Mouse (Mus musculus): Measurements from ENCODE around the gene Sntb2. TPM values are rescaled to one million over a fixed set of nuclear protein-coding genes. Genes with fewer than 3 reads are reported as not detected.

Gene Sntb2
- polyA plus RNA-seq (2016; fragmentation: Nextera tagmentation; extraction: Ambion mirVana) = 18.6 and 19.7 TPM in 2 replicates

DNA sequence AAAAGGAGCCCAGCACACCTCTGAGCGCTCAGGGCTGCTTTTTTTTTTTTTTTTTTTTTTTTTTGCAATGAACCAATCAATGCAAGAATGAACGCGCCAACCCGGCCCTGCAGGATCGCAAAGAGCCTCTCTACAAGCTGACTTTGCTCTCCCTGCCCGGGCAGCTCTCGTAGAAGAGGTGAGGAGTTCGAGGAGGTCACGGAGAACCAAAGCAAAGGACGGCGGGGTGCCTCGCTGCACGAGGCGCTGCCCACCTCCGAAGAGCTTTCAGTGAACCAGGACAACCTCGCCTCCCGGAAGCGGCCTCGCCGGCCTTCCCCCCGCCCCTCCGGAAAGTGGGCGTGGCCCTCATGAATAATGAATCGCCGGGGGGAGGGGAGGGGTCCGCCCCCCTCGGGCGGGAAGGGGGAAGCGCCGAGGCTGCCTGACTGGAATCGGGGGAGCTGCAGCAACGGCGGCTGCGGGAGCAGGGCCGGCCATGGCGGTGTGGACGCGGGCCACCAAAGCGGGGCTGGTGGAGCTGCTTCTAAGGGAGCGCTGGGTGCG lies at the start of gene Sntb2:
Gene Sntb2 (plus strand): TSS at position 427 of the 546 bp plus-strand sequence.
- Histone ChIP-seq H3K36me3 (no peaks in the 10 kb centered on the region), H3K9me3 (no peaks in the 10 kb centered on the region), H3K4me3 (replicated peaks) (peak within 1 kb of the TSS; percentile 93), H3K4me2 (peak within 1 kb of the TSS; percentile 75), H3K4me1 (replicated peaks) (peaks cover 42% of the 10 kb centered on the region), H3K9ac (replicated peaks) (peak within 1 kb of the TSS; percentile 96), H3K27me3 (no peaks in the 10 kb centered on the region), H3K27ac (peak within 1 kb of the TSS; percentile 95)
- under 1% methylated on average over 41 of the region's 41 CpGs for WGBS
- ATAC-seq (ENCODE audit: insufficient number of reproducible peaks, insufficient read depth, low FRiP score, low TSS enrichment, low read depth) = peak; percentile 77

GRCm38 (mm10) chr8:106887336-106888189 lies 48.0 kb upstream of the Sntb2 start:
- Histone ChIP-seq H3K36me3 (peaks cover 55% of the 10 kb centered on the region), H3K4me3 (replicated peaks) (no peak overlapping the region), H3K9me3 (no peaks in the 10 kb centered on the region), H3K27me3 (no peaks in the 10 kb centered on the region), H3K27ac (no peak overlapping the region), H3K4me1 (replicated peaks) (peaks cover 13% of the 10 kb centered on the region), H3K4me2 (no peak overlapping the region), H3K9ac (replicated peaks) (no peak overlapping the region)
- ATAC-seq (ENCODE audit: insufficient number of reproducible peaks, insufficient read depth, low FRiP score, low TSS enrichment, low read depth) = 0 out of 2 replicates have a peak, but pooled peaks have one; percentile 48
- 50% methylated on average over 5 of the region's 5 CpGs for WGBS

- H3K27me3 ChIP-seq = no peaks in the 10 kb centered on the region
- H3K4me3 ChIP-seq (replicated peaks) = no peak overlapping the region
- H3K4me1 ChIP-seq (replicated peaks) = peaks cover 13% of the 10 kb centered on the region
- no peaks in the 10 kb centered on the region for H3K9me3 ChIP-seq
- no peak overlapping the region for H3K9ac ChIP-seq (replicated peaks)
- ATAC-seq (ENCODE audit: insufficient number of reproducible peaks, insufficient read depth, low FRiP score, low TSS enrichment, low read depth) = no peak
- no peak overlapping the region for H3K27ac ChIP-seq
- H3K4me2 ChIP-seq = no peak overlapping the region
- H3K36me3 ChIP-seq = peaks cover 43% of the 10 kb centered on the region
- WGBS = 89% methylated on average over 3 of the region's 3 CpGs
These were observed 46.7 kb upstream of the Sntb2 start for GRCm38 (mm10) chr8:106888803-106889202.

DNA sequence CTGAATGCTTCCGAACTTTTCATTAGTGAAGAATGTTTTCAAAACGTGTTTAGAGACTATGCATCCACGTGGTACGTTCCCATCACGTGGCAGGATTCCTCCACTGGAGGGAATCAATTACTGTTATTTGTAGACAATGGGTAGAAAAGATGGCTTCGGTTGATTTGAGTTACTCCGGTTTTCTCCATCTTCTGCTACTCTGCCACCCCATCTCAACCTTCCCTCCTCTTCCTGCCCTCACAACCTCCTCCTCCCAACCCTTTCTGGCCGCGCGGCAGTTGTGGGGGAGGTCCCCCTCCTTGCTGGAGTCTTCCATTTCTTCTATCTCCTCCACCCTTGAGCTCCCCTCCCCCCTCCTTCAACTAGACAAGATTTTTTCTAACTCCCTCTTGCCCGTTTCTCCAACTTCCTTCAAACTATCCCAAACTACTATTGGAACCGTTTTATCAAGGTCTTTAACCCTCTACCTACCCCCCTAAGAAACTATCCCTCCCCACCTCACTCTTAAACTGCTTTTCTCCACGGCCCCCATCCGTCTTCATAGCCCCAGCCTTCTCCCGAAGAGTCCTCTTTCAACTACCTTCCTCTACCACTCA lies 43.2 kb upstream of the Sntb2 start:
- Histone ChIP-seq H3K9me3 (no peaks in the 10 kb centered on the region), H3K4me3 (replicated peaks) (peak overlapping the region; percentile 92), H3K27me3 (no peaks in the 10 kb centered on the region), H3K36me3 (peaks cover 36% of the 10 kb centered on the region), H3K4me2 (peak overlapping the region; percentile 80), H3K9ac (replicated peaks) (peak overlapping the region; percentile 98), H3K27ac (peak overlapping the region; percentile 96), H3K4me1 (replicated peaks) (peaks cover 24% of the 10 kb centered on the region)
- under 1% methylated on average over 15 of the region's 15 CpGs for WGBS
- no peak for ATAC-seq (ENCODE audit: insufficient number of reproducible peaks, insufficient read depth, low FRiP score, low TSS enrichment, low read depth)

DNA sequence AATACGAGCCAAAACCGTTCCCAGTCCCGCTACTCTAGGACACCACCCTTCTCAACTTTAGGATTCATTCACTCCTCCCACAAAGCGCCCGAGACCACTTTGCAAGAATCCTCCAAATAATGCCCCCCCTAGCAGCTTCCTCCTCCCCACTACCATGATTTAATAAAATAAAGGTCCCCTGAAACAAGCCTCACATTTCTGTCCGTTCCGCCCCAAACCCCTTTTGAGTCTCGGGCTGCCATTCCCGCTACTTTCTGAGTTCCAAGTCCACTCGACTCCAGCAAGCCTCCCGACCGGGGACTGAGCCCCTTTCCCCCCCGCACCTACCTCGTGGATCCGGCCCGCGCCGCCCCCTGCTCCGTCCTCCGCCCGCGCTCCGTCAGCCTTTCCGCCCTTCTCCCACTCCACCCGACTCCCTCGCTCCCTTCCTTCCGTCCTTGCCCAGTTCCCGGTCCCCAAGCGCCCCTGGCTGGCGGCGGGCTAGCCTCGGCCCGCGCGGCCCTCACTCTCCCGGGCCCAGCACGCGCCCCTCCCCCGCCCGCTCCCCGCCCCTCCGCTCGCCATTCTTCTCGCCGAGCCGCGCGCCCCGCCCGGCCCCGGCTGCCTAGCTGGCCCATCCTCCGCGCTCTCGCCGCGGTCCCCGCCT lies 42.6 kb upstream of the Sntb2 start:
- 1% methylated on average over 57 of the region's 57 CpGs for WGBS
- peak overlapping the region; percentile 80 for H3K4me2 ChIP-seq
- peak; percentile 76 for ATAC-seq (ENCODE audit: insufficient number of reproducible peaks, insufficient read depth, low FRiP score, low TSS enrichment, low read depth)
- H3K4me1 ChIP-seq (replicated peaks) = peaks cover 24% of the 10 kb centered on the region
- H3K9me3 ChIP-seq = no peaks in the 10 kb centered on the region
- H3K9ac ChIP-seq (replicated peaks) = peak overlapping the region; percentile 98
- H3K36me3 ChIP-seq = peaks cover 42% of the 10 kb centered on the region
- H3K27ac ChIP-seq = peak overlapping the region; percentile 96
- H3K4me3 ChIP-seq (replicated peaks) = peak overlapping the region; percentile 92
- H3K27me3 ChIP-seq = no peaks in the 10 kb centered on the region

GRCm38 (mm10) chr8:106893481-106894156 lies 41.9 kb upstream of the Sntb2 start, which contains the start of gene Utp4:
Gene Utp4, plus strand, starts transcription at chr8:106893636.
- Histone ChIP-seq H3K36me3 (peaks cover 49% of the 10 kb centered on the region), H3K4me3 (replicated peaks) (peak within 1 kb of the TSS; percentile 92), H3K27ac (peak within 1 kb of the TSS; percentile 96), H3K27me3 (no peaks in the 10 kb centered on the region), H3K4me2 (peak within 1 kb of the TSS; percentile 80), H3K9ac (replicated peaks) (peak within 1 kb of the TSS; percentile 98), H3K9me3 (no peaks in the 10 kb centered on the region), H3K4me1 (replicated peaks) (peaks cover 24% of the 10 kb centered on the region)
- under 1% methylated on average over 63 of the region's 63 CpGs for WGBS
- peak; percentile 89 for ATAC-seq (ENCODE audit: insufficient number of reproducible peaks, insufficient read depth, low FRiP score, low TSS enrichment, low read depth)

- Histone ChIP-seq H3K27me3 (no peaks in the 10 kb centered on the region), H3K4me2 (no peak overlapping the region), H3K4me1 (replicated peaks) (peaks cover 5% of the 10 kb centered on the region), H3K27ac (no peak overlapping the region), H3K36me3 (peaks cover 95% of the 10 kb centered on the region), H3K4me3 (replicated peaks) (no peak overlapping the region), H3K9ac (replicated peaks) (no peak overlapping the region), H3K9me3 (no peaks in the 10 kb centered on the region)
- 81% methylated on average over 5 of the region's 5 CpGs for WGBS
- no peak for ATAC-seq (ENCODE audit: insufficient number of reproducible peaks, insufficient read depth, low FRiP score, low TSS enrichment, low read depth)
These were observed 36.1 kb upstream of the Sntb2 start for GRCm38 (mm10) chr8:106899473-106899872.

DNA sequence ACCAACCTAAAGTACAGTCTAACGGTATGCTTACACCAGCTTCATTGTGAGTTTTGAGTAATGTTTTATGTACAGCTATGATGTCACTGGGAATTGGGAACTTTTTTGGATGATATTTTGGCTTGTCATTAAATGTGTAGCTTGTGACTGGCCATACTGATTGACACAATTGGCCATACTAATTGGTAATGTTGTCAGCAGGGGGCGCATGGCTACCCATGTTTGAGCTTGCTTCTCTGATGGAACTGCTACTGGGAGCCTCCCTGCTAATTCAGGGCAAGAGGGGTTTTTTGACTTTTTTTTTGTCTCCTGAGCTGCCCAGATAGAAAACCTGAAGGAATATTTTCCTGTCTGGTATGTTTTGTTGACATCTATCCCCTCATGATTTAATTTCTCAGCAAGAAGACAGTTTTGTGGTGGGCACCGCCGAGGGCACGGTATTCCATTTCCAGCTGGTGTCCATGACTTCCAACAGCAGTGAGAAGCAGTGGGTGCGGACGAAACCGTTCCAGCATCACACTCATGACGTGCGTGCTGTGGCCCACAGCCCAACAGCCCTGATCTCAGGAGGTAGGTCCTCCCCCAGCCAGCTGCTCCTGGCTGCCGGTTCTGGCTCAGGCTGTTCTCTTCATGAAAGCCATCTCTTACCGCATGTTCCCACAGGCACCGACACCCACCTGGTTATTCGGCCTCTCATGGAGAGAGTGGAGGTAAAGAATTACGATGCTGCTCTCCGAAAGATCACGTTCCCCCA lies 29.6 kb upstream of the Sntb2 start:
- H3K36me3 ChIP-seq = peaks cover 89% of the 10 kb centered on the region
- H3K4me3 ChIP-seq (replicated peaks) = no peak overlapping the region
- 93% methylated on average over 17 of the region's 17 CpGs for WGBS
- no peaks in the 10 kb centered on the region for H3K4me1 ChIP-seq (replicated peaks)
- no peak for ATAC-seq (ENCODE audit: insufficient number of reproducible peaks, insufficient read depth, low FRiP score, low TSS enrichment, low read depth)
- H3K27ac ChIP-seq = no peak overlapping the region
- H3K9me3 ChIP-seq = no peaks in the 10 kb centered on the region
- H3K4me2 ChIP-seq = no peak overlapping the region
- no peaks in the 10 kb centered on the region for H3K27me3 ChIP-seq
- no peak overlapping the region for H3K9ac ChIP-seq (replicated peaks)

- H3K9me3 ChIP-seq = no peaks in the 10 kb centered on the region
- H3K4me2 ChIP-seq = no peak overlapping the region
- H3K36me3 ChIP-seq = peaks cover 87% of the 10 kb centered on the region
- H3K27me3 ChIP-seq = no peaks in the 10 kb centered on the region
- 93% methylated on average over 6 of the region's 6 CpGs for WGBS
- no peaks in the 10 kb centered on the region for H3K4me1 ChIP-seq (replicated peaks)
- H3K9ac ChIP-seq (replicated peaks) = no peak overlapping the region
- no peak overlapping the region for H3K4me3 ChIP-seq (replicated peaks)
- no peak overlapping the region for H3K27ac ChIP-seq
- no peak for ATAC-seq (ENCODE audit: insufficient number of reproducible peaks, insufficient read depth, low FRiP score, low TSS enrichment, low read depth)
These were observed 28.9 kb upstream of the Sntb2 start for GRCm38 (mm10) chr8:106906635-106907034.

DNA sequence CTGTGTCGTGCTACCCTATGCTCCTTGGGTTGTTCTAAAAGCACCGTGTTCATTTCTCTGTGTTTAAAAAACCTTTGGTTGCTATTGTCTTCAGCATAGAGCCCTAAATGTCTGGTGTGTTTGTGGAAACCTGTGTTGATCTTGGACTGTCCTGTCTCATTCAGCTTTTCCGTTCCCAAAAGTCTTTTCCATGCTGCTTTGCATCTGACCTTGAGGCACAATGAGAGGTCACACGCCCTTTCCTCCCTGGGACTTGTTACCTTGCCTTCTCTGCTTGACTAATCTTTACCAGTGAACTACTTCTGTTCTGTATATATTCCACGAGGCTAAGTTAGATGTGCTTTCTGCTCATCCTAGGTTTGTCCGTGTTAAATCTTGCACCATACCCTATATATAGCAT lies 28.1 kb upstream of the Sntb2 start:
- no peaks in the 10 kb centered on the region for H3K9me3 ChIP-seq
- H3K4me2 ChIP-seq = no peak overlapping the region
- no peak overlapping the region for H3K9ac ChIP-seq (replicated peaks)
- H3K27me3 ChIP-seq = no peaks in the 10 kb centered on the region
- no peak overlapping the region for H3K27ac ChIP-seq
- no peaks in the 10 kb centered on the region for H3K4me1 ChIP-seq (replicated peaks)
- ATAC-seq (ENCODE audit: insufficient number of reproducible peaks, insufficient read depth, low FRiP score, low TSS enrichment, low read depth) = no peak
- 94% methylated on average over 6 of the region's 6 CpGs for WGBS
- no peak overlapping the region for H3K4me3 ChIP-seq (replicated peaks)
- H3K36me3 ChIP-seq = peaks cover 87% of the 10 kb centered on the region
